18 mouse cellular contexts compared by ENCODE assay signal in genomic region chr17:7873382-7873781, GRCm38 (mm10). TPM values are rescaled to one million over a fixed set of nuclear protein-coding genes. Genes with fewer than 3 reads are reported as not detected.
A peak's percentile ranks its signal among the peaks of the same experiment; 100 is the strongest.
DNase-seq lines count a peak whose midpoint lies in the region; ATAC-seq and TF ChIP-seq lines count a peak whose summit lies in the region.
"Had no signal": no experiment of that assay in that cellular context is flagged by ENCODE, and none has a peak within 500 bp of the region (broad histone marks: within the 10 kb centered on the region; RNA-seq: fewer than 3 reads in every experiment).

No protein-coding gene starts in this region.

- 76% methylated on average over 6 of the region's 7 CpGs for WGBS in kidney, embryonic 16.5 days
- 73% methylated on average over 7 of the region's 7 CpGs for WGBS in midbrain, postnatal 0 days
- 85% methylated on average over 7 of the region's 7 CpGs for WGBS in midbrain, embryonic 10.5 days
- WGBS in limb, embryonic 14.5 days: 64% methylated on average over 7 of the region's 7 CpGs

- no peak for TF ChIP-seq POLR2A in limb, embryonic 14.5 days (IDR thresholded peaks at IDR 0.05; ENCODE audit: borderline replicate concordance, extremely low read depth, insufficient read depth, insufficient read length)

- H3K4me2 ChIP-seq in kidney, embryonic 16.5 days (replicated peaks; ENCODE audit: low read depth, low read length): no peak overlapping the region
- no peak overlapping the region for H3K4me2 ChIP-seq in midbrain, postnatal 0 days (ENCODE audit: low read depth, low read length, poor library complexity, severe bottlenecking)
- H3K4me2 ChIP-seq in limb, embryonic 14.5 days (replicated peaks; ENCODE audit: low read depth, low read length, severe bottlenecking): no peak overlapping the region
- H3K4me2 ChIP-seq: embryonic facial prominence, embryonic 13.5 days; intestine, embryonic 15.5 days had no signal

- no peak for TF ChIP-seq CTCF in midbrain, postnatal 0 days (IDR thresholded peaks at IDR 0.05)

- no peak overlapping the region for H3K4me3 ChIP-seq in kidney, embryonic 16.5 days (ENCODE audit: low read length)
- no peak overlapping the region for H3K4me3 ChIP-seq in midbrain, postnatal 0 days (ENCODE audit: low read depth, low read length)
- H3K4me3 ChIP-seq in midbrain, embryonic 10.5 days: no peak overlapping the region
- H3K4me3 ChIP-seq in limb, embryonic 14.5 days (replicated peaks; ENCODE audit: low read length): no peak overlapping the region
- H3K4me3 ChIP-seq: embryonic facial prominence, embryonic 13.5 days; heart, adult 2 months; intestine, embryonic 15.5 days had no signal

- no peaks in the 10 kb centered on the region for H3K27me3 ChIP-seq in kidney, embryonic 16.5 days (ENCODE audit: insufficient read depth, low read length)
- no peaks in the 10 kb centered on the region for H3K27me3 ChIP-seq in midbrain, postnatal 0 days (ENCODE audit: insufficient read depth, low read length)
- no peaks in the 10 kb centered on the region for H3K27me3 ChIP-seq in midbrain, embryonic 10.5 days (ENCODE audit: low read depth, poor library complexity, severe bottlenecking)
- H3K27me3 ChIP-seq in limb, embryonic 14.5 days (ENCODE audit: control insufficient read depth, insufficient read depth, low read length): no peaks in the 10 kb centered on the region
- H3K27me3 ChIP-seq: embryonic facial prominence, embryonic 13.5 days; intestine, embryonic 15.5 days had no signal

- H3K9ac ChIP-seq in kidney, embryonic 16.5 days (replicated peaks; ENCODE audit: low read length): 0 out of 2 replicates have a peak overlapping the region, but pooled peaks have one; percentile 33
- no peak overlapping the region for H3K9ac ChIP-seq in midbrain, postnatal 0 days (replicated peaks; ENCODE audit: low read length, poor library complexity, severe bottlenecking)
- no peak overlapping the region for H3K9ac ChIP-seq in limb, embryonic 14.5 days (ENCODE audit: low read depth, low read length, severe bottlenecking)
- H3K9ac ChIP-seq: embryonic facial prominence, embryonic 13.5 days; intestine, embryonic 15.5 days had no signal

- H3K9me3 ChIP-seq in kidney, embryonic 16.5 days (ENCODE audit: low read length): no peaks in the 10 kb centered on the region
- no peaks in the 10 kb centered on the region for H3K9me3 ChIP-seq in midbrain, postnatal 0 days (ENCODE audit: low read length)
- H3K9me3 ChIP-seq in midbrain, embryonic 10.5 days (replicated peaks): no peaks in the 10 kb centered on the region
- no peaks in the 10 kb centered on the region for H3K9me3 ChIP-seq in limb, embryonic 14.5 days (ENCODE audit: control insufficient read depth, low read length)
- H3K9me3 ChIP-seq: embryonic facial prominence, embryonic 13.5 days; intestine, embryonic 15.5 days had no signal

- peaks cover 17% of the 10 kb centered on the region; the same call in 1 of the 2 replicates for H3K4me1 ChIP-seq in kidney, embryonic 16.5 days (ENCODE audit: insufficient read depth, low read length)
- H3K4me1 ChIP-seq in midbrain, postnatal 0 days (ENCODE audit: insufficient read depth, low read length): no peaks in the 10 kb centered on the region
- H3K4me1 ChIP-seq in midbrain, embryonic 10.5 days: peaks cover 21% of the 10 kb centered on the region
- H3K4me1 ChIP-seq in limb, embryonic 14.5 days (ENCODE audit: control insufficient read depth, insufficient read depth, low read length): peaks cover 7% of the 10 kb centered on the region; the same call in 1 of the 2 replicates
- H3K4me1 ChIP-seq: intestine, embryonic 15.5 days had no signal

- no peak overlapping the region for H3K27ac ChIP-seq in kidney, embryonic 16.5 days (ENCODE audit: low read length)
- no peak overlapping the region for H3K27ac ChIP-seq in midbrain, postnatal 0 days (ENCODE audit: low read depth, low read length)
- H3K27ac ChIP-seq in midbrain, embryonic 10.5 days (replicated peaks): no peak overlapping the region
- 0 out of 2 replicates have a peak overlapping the region, but pooled peaks have one; percentile 43 for H3K27ac ChIP-seq in limb, embryonic 14.5 days (replicated peaks; ENCODE audit: low read depth, low read length)
- H3K27ac ChIP-seq: embryonic facial prominence, embryonic 13.5 days; heart, adult 2 months; intestine, embryonic 15.5 days; kidney, postnatal 0 days had no signal

- peak; percentile 83 to 91 for DNase-seq in cerebellum, postnatal 10 days
- no peak for DNase-seq in cerebellum, adult 11-12 months
- no peak for DNase-seq in kidney, adult 18-20 months
- DNase-seq in midbrain, postnatal 0 days (ENCODE audit: low spot score): peak; percentile 69
- DNase-seq in midbrain, embryonic 10.5 days (ENCODE audit: low spot score): no peak
- DNase-seq in limb, embryonic 14.5 days (ENCODE audit: low spot score): peak; percentile 72
- DNase-seq in heart, adult 9 months (ENCODE audit: low spot score in 2 of 2): no peak
- DNase-seq: adrenal gland, postnatal 36 days; heart, adult 2 months; heart, postnatal 10 days; right cerebral cortex, adult 18-20 months; thymus, postnatal 36 days had no signal

- no peak for ATAC-seq in kidney, embryonic 16.5 days (ENCODE audit: low FRiP score, low TSS enrichment)
- ATAC-seq in midbrain, postnatal 0 days (ENCODE audit: low FRiP score): no peak; the same call in 1 of the 2 replicates
- ATAC-seq in limb, embryonic 14.5 days (ENCODE audit: low FRiP score, low read depth): peak; percentile 74
- ATAC-seq: intestine, embryonic 15.5 days had no signal

- no peaks in the 10 kb centered on the region for H3K36me3 ChIP-seq in kidney, embryonic 16.5 days (ENCODE audit: insufficient read depth, low read length)
- no peaks in the 10 kb centered on the region for H3K36me3 ChIP-seq in midbrain, postnatal 0 days (ENCODE audit: insufficient read depth, low read length)
- no peaks in the 10 kb centered on the region for H3K36me3 ChIP-seq in midbrain, embryonic 10.5 days
- no peaks in the 10 kb centered on the region for H3K36me3 ChIP-seq in limb, embryonic 14.5 days (ENCODE audit: control insufficient read depth, insufficient read depth, low read length)
- H3K36me3 ChIP-seq: embryonic facial prominence, embryonic 13.5 days; intestine, embryonic 15.5 days had no signal

RNA-seq across cellular contexts. Expression of gene Fndc1, which starts 46.3 kb away (rescaled TPM):
- polyA plus RNA-seq in kidney, embryonic 16.5 days (2015; fragmentation: Nextera tagmentation; extraction: Ambion mirVana): 2.5 and 5.1 TPM in 2 replicates
- 6.0 and 12.0 TPM in 2 replicates for total RNA-seq in midbrain, postnatal 0 days (2014; rRNA removed)
- 7.6 and 8.4 TPM in 2 replicates for polyA plus RNA-seq in midbrain, postnatal 0 days (2015; fragmentation: Nextera tagmentation; extraction: Ambion mirVana)
- polyA plus RNA-seq in midbrain, embryonic 10.5 days (2016; fragmentation: Nextera tagmentation; extraction: Ambion mirVana): 0.38 and 0.48 TPM in 2 replicates
- 58.4 and 61.9 TPM in 2 replicates for polyA plus RNA-seq in limb, embryonic 14.5 days (2012; rRNA removed)
- polyA plus RNA-seq in limb, embryonic 14.5 days (2014; fragmentation: Nextera tagmentation; extraction: Ambion mirVana): 71.7 and 82.3 TPM in 2 replicates
- total RNA-seq: common myeloid progenitor, adult 5-6 weeks; neutrophil, adult 5-6 weeks had no signal

RNA-seq across cellular contexts. Expression of gene Tagap, which starts 52.4 kb away (rescaled TPM):
- 0.60 and 0.68 TPM in 2 replicates for polyA plus RNA-seq in kidney, embryonic 16.5 days (2015; fragmentation: Nextera tagmentation; extraction: Ambion mirVana)
- 0.55 and 1.2 TPM in 2 replicates for total RNA-seq in midbrain, postnatal 0 days (2014; rRNA removed)
- 0.32 and 0.39 TPM in 2 replicates for polyA plus RNA-seq in midbrain, postnatal 0 days (2015; fragmentation: Nextera tagmentation; extraction: Ambion mirVana)
- polyA plus RNA-seq in midbrain, embryonic 10.5 days (2016; fragmentation: Nextera tagmentation; extraction: Ambion mirVana): 0.34 and 0.44 TPM in 2 replicates
- polyA plus RNA-seq in limb, embryonic 14.5 days (2012; rRNA removed): 0.64 TPM in 2 replicates
- polyA plus RNA-seq in limb, embryonic 14.5 days (2014; fragmentation: Nextera tagmentation; extraction: Ambion mirVana): 0.65 and 1.1 TPM in 2 replicates

Comparison
In these comparisons a context has a peak if more than half of its experiments do, and no peak if none do; other contexts are left out.
1. DNase-seq: peak in cerebellum, postnatal 10 days (2 of 2), midbrain, postnatal 0 days (single experiment) and limb, embryonic 14.5 days (single experiment); none in cerebellum, adult 11-12 months (single experiment), kidney, adult 18-20 months (single experiment), midbrain, embryonic 10.5 days (single experiment) and heart, adult 9 months (0 of 2).